Mouse (Mus musculus) ES-E14 (cell line): ENCODE results near the gene Ift20.
"Not testable (repeated sequence)": the region's sequence is repeated elsewhere in the genome, so short reads cannot be mapped to it uniquely, and the experiment has no call there.

ENCODE experiments used
- CHD2 ChIP-seq: IDR thresholded peaks from 2 replicates; pipeline ENCODE4 v1.6.1; 2014; ENCODE audit warnings: mild to moderate bottlenecking, low read depth, low read length, inconsistent platforms
- HCFC1 ChIP-seq: IDR thresholded peaks from 2 replicates; pipeline ENCODE4 v1.6.1; 2012; ENCODE audit warnings: low read length, inconsistent platforms, borderline replicate concordance; ENCODE audit not compliant: insufficient read depth
- ZC3H11A ChIP-seq: IDR thresholded peaks from 2 replicates; pipeline ENCODE4 v1.6.1; 2012; ENCODE audit warnings: low read depth, mild to moderate bottlenecking, inconsistent platforms, low read length, borderline replicate concordance
- ZNF384 ChIP-seq: IDR thresholded peaks from 2 replicates; pipeline ENCODE4 v1.6.1; 2012; ENCODE audit warnings: low read depth, low read length, inconsistent platforms

- not testable (repeated sequence) for TF ChIP-seq ZNF384, HCFC1, ZC3H11A, CHD2
These were observed 51.5 kb downstream of the Ift20 start for GRCm38 (mm10) chr11:78587677-78588076.
